Mouse (Mus musculus): ENCODE measurements around the gene Nceh1. TPM values are rescaled to one million over a fixed set of nuclear protein-coding genes. Genes with fewer than 3 reads are reported as not detected.
A peak's percentile ranks its signal among the peaks of the same experiment; 100 is the strongest.

Gene Nceh1
- polyA plus RNA-seq (2012; rRNA removed), result 46.9 and 49.9 TPM in 2 replicates

DNA sequence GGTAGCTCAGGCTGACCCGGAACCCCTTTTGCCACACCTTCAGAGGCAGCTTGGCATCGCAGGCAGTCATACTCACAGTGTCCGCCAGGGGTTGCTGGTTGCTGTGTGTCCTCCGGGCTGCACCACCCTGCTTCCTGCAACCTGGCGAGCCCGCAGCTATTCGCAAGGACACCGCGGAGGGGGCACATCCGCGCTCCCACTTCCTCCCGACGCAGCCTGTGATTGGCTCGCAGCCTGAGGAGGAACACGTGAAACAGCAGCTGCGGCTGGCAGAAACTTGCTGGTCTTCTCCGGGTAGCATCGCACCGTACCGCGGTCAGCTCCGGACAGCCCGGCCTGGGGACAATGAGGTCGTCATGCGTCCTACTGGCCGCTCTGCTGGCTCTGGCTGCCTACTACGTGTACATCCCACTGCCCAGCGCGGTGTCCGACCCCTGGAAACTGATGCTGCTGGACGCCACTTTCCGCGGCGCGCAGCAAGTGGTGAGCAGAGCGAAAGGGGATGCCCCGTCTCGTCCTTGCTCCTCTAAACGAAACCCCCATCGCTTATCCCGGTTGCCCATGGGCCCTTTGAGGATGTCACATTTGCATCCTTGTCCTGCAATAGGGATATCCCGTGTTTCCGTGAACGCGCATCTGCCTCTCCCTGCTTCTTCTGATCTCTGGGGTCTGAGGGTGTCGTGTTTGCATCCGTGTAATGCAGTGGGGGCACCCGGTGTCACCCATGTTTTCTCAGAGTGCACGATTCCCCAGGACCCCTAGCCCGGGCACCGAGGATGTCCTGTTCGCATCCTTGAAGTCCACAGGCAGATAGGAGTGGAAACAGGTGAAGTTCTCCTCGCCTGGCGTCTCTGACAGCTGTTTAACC, at the start of gene Nceh1:
Nceh1 (plus strand) TSS at position 233 of the 868 bp plus-strand sequence.
- peak; percentile 92 to 97 for DNase-seq (ENCODE audit: extremely low spot score in 1 of 2, low spot score in 1 of 2)

DNA sequence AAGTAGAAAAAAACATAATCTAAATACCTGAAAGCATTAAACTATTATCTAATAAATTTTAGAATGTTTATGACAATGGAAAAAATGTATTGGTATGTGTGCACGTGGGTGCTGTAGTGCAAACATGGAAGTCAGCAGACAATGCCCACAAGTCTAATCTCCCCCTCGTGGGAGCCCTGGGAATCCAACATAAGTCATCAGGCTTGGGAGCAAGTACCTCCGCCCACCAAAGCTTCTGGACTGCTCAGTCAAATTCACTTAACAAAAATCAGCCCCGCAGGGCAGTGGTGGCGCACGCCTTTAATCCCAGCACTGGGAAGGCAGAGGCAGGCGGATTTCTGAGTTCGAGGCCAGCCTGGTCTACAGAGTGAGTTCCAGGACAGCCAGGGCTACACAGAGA, 42.7 kb upstream of the Nceh1 start:
- DNase-seq (ENCODE audit: extremely low spot score in 1 of 2, low spot score in 1 of 2), result no peak

DNA sequence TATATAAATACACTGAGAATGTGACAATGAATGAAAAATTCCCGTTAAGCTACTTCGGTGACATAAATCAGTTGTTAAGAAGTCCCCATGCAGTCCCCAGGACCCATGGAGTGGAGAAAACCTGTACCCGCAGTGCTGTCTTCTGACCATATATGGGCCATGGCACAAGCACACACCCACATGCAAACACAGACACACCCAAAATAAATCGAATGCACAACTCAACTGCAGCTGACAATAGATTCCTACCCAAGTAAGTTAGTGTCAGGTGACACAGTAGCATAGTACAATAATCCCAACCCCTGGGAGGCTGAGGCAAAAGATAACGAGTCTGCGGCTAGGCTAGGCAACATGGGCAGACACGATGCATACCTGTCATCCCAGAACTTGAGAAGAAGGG, 39.2 kb upstream of the Nceh1 start:
- DNase-seq (ENCODE audit: extremely low spot score in 1 of 2, low spot score in 1 of 2), result no peak

DNA sequence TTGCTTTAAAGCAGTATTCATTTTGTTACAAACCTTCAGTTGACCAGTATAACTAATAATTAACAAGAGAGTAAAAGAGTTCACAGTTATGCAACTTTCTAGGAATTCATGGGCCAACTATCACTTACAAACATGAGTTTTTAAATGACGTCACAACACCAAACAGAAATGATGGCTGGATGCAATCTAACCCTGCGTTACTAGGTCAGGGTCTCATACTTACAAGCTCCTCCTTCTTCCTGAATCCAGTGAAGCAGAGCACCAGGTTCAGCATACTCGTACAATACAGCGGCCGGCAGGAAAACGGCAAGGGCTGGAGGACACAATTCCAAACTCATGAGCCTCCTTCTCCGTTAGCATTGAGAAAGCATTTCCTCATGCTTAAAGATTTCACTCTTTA, 37.0 kb upstream of the Nceh1 start:
- DNase-seq (ENCODE audit: extremely low spot score in 1 of 2, low spot score in 1 of 2), result no peak

DNA sequence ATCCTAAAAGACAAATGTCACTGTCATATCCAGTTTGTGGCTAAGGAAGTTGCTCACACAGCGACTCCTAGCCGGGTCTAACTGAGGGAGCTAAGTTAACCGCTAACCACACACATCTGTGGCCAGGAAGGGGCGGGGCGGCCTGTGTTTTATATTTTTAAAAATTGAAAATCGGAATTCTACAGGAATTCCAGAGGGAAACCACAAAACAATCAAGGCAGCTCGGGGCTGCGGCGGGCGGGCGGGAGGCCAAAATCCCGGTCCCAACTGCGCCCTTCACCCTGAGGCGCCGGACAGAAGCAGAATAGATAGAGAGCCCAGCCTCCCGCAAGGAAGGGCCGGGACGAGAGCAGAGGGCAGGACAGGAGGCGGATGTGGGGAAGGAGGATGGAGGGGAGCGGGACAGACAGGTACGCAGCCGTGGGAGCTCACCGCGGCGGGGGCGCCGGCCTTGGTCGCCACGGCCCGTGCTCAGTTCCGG, 29.5 kb upstream of the Nceh1 start:
- no peak for DNase-seq (ENCODE audit: extremely low spot score in 1 of 2, low spot score in 1 of 2)

DNA sequence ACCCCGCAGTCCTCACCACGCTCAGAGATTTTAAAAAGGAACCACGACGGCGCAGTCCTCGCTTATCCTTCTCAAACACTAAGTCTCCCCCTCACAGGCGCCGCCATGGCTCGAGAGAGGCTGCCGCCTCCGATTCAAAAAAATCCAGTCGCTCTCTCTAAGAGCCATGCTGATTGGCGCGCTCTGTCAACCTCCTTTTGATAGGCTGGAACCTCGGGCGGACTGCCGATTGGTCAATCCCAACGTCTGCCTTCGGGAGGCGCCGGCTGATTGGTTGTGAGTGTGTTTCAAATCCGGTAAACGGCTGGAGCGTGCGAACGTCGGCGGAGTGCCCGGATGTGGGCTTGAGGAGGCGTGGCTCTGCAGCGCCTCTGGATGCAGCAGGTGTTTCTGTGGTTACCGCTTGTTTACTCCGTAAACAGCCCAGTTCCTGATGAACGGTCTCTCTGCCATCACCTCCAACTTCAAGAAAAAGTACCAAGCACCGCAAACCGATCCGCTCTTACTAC, 29.0 kb upstream of the Nceh1 start, which contains the start of gene Ect2:
Ect2 (minus strand) TSS at position 178 of the 509 bp plus-strand sequence.
- DNase-seq (ENCODE audit: extremely low spot score in 1 of 2, low spot score in 1 of 2), result peak; percentile 99 to 100

DNA sequence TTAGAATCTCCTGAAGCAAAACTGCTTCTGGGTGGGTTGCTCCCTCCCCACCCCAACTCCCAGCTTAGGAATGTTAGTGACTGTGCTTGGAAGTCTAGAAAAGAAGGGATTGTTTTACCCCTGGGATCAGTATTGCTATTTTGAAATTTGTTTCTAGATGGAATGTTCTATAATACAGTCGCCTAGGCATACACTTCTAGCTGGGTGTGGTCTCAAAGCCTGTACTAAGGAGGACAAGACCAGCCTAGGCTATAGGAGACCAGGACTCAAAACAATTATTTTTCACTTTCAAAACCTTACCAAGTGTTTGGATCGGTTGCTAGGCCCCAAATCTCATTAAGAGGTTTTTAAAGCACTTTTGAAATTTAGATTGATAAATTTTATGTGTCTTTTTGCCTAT, 28.5 kb upstream of the Nceh1 start:
- no peak for DNase-seq (ENCODE audit: extremely low spot score in 1 of 2, low spot score in 1 of 2)

DNA sequence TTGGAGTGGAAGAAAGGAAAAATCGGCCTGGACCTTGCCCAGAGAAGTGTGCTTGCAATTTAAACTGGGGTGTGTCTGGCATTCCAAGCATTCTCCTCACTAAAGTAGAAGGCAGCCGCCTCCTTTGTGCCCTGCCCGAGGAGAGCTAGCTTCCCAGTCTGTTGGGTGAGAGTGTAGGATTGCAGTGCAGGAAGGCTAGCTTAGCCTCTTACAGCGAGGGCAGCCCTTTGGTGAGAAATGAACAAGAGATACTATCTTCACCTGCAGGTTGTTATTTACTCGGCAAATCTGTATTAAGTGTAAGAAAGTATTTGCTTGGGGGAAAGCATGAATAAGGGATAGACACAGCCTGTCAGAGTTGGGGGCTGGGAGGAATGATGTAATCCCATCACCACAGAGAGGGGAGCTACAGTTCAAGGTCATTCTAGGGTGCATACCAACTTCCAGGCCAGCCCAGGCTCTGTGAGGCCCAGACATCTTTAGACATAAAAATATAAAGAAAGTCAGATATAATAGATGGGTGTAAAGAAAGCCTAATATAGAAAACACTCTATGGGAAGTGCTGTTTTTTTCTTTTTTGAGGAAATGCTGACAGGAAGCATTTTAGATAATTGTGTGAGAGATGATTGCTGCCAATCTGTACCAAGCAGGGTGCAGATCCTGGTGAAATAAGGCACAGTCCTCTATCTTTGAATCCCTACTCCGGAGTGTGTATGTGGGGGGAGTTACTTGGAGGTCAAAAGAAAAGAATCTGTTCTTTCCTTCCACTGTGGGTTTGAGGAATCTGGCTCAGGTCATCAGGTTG, 27.5 kb upstream of the Nceh1 start:
- DNase-seq (ENCODE audit: extremely low spot score in 1 of 2, low spot score in 1 of 2), result no peak

DNA sequence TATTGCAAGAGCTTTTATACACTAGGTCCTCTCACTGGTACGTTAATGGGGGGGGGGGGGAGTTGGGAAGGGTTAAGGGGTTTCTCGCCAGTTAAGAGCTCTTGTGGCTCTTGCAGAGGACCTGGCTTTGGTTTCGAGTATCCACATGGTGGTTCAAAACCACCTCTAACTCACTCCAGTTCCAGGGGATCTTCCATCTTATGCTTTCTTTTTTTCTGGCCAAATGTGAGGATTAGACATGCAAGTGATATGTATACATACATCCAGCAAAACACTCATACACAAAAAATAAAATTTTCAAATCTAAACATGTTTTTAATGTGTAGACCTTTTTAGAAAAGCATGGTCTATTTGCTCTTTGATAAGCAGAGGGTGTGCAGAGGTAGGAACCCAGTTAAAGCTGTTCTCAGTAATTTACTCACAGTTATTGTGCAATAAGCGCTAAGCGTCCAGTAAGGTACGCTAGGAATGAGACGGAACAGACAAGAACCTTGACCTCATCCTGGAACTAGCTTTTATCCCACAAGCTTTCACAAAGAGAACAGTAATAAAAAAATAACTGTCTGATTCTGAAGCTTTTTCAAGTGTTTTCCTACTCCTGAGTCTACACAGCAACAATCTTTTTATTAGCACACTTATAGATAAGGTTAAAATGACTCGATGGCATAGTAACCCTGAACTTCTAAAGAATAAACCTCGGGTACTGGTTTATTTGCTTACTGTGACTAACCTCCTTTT, 26.7 kb upstream of the Nceh1 start:
- no peak for DNase-seq (ENCODE audit: extremely low spot score in 1 of 2, low spot score in 1 of 2)

DNA sequence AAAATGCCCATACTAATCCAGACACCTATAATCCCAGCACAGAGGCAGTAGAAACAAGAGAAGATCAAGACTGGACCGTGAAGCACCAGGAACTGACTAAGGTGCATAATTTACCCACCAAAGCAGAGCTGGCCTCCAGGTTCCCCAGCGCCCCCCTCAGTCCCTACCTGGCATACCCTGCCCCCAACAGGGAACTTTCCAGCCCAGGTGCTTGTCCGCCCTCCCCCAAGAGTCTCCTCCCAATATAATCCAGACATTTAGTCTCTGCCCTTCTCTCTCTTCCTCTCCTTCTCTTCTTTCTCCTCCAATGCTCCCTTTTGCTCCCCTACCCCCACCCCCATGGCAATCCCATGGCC, 26.2 kb upstream of the Nceh1 start:
- no peak for DNase-seq (ENCODE audit: extremely low spot score in 1 of 2, low spot score in 1 of 2)

DNA sequence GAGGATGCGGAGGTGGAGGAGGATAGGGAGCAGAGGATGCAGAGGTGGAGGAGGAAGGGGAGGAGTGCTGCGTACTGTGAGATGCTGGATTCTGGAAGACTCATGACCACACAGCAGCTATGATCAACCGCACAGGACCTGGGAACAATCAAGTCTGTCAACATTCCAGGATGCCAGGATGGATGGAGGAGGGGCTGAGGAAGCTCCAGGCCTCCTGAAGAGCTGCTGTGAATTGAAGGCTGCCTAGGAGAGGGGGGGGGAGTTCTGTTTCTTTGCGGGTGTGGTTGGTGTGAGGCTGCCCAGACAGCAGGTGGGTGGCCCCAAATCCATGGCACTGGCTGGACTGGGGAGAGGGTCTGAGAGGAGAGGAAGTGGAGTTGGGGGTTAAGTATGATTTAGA, 23.9 kb upstream of the Nceh1 start:
- DNase-seq (ENCODE audit: extremely low spot score in 1 of 2, low spot score in 1 of 2), result no peak

DNA sequence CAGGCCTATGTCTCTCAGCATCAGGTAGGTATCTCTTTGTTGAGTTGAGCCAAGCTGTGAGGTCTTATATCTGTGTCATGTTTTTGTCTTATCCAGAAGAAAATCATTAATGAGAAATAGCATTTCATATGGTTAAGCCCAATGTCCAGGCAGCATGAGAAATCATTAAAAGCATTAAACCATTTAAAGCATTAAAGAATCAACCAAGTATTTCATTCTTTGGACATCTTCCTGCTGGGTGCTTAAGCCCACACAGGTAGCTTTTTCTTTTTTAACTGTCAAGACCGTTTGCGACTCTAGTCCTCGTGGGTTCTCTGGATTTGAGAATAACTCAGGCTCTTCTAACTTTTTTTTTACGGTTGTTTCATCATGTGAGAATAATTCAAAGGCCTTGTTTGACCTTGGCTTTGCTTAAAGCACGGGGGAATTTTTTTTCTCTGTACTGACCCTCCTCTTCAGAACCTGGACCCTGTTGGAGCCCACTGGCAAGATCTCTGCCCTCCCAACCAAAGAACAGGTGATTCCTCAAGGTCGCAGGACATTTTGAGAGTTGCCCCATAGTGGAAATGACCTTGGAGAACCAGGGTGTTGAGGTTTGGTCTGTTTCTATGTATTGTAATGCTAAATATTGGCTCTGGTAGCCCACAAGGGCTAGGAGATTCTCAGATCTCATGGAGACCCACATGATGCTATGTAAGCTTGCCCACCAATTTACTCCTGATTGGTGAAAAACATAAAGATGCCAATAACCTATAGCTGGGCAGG, 20.9 kb upstream of the Nceh1 start:
- no peak for DNase-seq (ENCODE audit: extremely low spot score in 1 of 2, low spot score in 1 of 2)

DNA sequence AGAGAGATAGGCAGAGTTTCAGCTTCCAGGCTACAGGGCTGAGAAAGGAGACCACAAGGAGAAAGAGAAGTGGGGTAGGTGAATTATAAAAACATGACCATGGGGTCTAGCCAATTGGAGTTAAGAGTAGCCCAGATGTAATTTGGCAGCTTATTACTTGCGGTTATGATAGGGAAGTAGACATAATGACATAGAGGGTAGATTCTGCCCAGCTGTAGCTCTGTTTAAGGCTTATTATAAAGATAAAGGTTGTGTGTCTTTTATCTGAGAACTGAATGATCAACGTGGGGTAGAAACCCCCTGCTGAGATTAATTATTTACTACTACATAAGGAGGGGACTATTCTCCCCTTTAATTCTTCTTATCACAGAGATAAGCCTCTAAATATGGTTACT, 20.4 kb upstream of the Nceh1 start:
- no peak for DNase-seq (ENCODE audit: extremely low spot score in 1 of 2, low spot score in 1 of 2)

DNA sequence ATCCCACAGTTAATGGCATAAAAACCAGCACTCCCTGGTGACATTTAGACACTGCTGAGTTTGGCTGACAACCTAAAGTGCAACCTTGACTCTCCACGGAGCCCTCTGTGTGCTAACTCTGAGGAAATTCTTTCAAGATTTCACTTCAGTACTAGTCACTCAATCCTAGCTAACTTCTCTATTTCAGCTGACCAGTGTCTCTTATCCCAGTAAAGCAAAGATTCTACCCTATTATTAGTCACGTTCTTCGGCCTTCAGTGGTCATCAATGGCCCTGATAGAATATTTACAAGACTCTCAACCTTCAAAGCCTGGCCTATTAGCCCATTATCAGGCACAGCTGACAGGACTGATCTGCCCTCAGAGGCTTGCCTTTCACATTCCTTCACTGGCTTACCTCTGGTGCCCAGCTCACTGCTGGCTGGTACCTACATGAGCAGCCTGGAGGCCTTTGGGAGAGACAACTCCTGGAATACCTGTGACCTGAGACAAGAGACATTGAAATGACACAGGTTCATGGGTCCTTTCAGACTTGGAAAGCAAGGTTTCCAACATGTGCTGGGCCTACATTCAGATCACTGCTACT, 17.2 kb upstream of the Nceh1 start:
- no peak for DNase-seq (ENCODE audit: extremely low spot score in 1 of 2, low spot score in 1 of 2)

DNA sequence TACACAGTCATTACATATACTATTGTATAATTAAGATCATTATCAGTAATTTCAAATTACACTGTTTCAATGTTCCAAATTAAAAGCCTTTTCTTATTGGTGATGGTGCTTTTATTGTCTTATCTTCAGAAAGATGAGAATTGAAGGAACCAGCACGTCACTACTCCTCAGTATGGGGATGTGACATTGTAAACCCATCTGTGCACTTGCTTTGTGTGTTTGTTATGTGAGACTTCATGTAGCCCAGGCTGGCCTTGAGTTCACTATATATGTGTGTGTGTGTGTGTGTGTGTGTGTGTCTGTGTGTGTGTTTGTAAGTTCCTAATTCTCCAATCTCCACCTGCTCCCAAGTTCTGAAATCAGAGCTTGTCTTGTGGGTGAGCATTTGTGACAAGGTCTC, 12.5 kb upstream of the Nceh1 start:
- no peak for DNase-seq (ENCODE audit: extremely low spot score in 1 of 2, low spot score in 1 of 2)

DNA sequence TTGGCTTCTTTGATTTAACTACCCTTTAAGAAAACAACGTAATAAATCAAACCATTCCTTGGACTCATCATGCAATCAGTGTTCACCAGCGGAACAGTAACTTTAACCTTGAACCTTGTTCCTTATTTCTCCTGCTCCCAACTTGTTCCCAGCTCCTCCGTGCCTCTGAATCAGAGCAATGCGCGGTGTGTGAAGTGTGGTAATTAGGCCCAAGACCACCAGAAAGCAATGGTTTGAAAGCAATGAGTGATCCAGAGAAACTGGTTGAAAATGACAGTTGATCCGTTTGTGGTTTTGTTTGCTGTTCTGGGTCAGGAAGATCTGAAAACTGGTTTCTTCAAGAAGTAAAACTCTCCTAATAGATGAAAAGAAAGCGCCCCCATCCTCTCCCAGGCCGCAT, 3.1 kb upstream of the Nceh1 start:
- DNase-seq (ENCODE audit: extremely low spot score in 1 of 2, low spot score in 1 of 2), result no peak

DNA sequence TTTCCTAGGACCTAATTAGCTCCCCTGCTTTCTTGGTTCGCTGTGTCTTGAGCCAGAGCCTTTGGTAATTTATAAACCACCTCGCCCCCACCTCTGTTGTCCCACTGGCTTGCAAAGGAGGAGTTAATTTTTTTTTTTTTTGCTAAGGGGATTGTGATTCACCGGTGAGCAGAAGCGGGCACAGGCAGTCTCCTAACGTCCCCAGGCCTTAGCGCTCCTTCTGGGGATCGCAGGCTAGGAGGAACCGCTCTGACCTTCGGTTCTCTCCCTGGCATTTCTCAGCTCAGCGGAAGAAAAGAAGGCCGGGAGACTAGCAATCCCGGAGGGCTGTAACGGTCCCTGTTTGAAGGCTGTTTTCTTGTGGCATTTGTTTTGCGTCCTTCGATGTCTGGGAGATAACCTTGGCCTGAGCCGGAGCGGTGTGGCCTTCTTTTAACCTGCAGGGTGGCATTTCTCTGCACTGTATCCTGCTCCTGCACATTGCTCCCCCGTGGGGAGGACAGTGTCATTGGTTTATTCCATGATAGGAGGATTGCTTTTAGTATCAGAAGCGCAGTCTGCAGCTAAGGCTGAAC, 923 bp downstream of the Nceh1 start:
- peak in 1 of 2 experiments; percentile 62 for DNase-seq (ENCODE audit: extremely low spot score in 1 of 2, low spot score in 1 of 2)

DNA sequence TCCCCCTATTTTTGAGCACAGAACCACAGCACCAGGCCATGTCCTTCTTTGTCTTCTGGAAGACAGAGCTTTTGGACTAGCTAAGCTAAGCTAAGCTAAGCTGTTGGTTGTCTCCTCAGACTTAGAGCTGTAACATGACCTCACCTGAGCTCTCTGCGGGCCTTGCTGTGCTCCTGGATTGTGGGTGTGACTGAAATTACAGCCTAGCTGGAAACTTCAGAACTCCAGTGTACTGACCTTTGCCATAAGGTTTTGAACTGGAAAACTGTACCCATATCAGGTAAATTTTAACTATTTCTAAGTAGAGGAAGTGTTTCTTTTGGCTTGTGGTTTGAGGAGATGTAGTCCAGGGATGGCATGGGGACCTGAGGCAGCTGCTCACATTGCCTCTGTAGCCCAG, 5.6 kb downstream of the Nceh1 start:
- DNase-seq (ENCODE audit: extremely low spot score in 1 of 2, low spot score in 1 of 2), result no peak
